Mouse (Mus musculus) embryo, embryonic 11 days (tissue): ENCODE data around the gene Ddi2.

Source experiments
- DNase-seq: peaks from one replicate; pipeline ENCODE4 v3.0.0-alpha.2; 2015

Ddi2 gene

GRCm38 (mm10) chr4:141688505-141688904, 34.7 kb downstream of the Ddi2 start:
- no peak for DNase-seq

GRCm38 (mm10) chr4:141686525-141686924, 36.7 kb downstream of the Ddi2 start:
- no peak for DNase-seq

- no peak for DNase-seq
Measured at GRCm38 (mm10) chr4:141686093-141686492, 37.1 kb downstream of the Ddi2 start.

- DNase-seq: no peak
Measured at GRCm38 (mm10) chr4:141685499-141685898, 37.7 kb downstream of the Ddi2 start, which contains the start of gene Rsc1a1. Gene Rsc1a1 (minus strand): TSS chr4:141685599.

- DNase-seq: no peak
Measured at GRCm38 (mm10) chr4:141682706-141683230, 40.5 kb downstream of the Ddi2 start.

GRCm38 (mm10) chr4:141681767-141682166, 41.5 kb downstream of the Ddi2 start:
- no peak for DNase-seq

GRCm38 (mm10) chr4:141680892-141681291, 42.3 kb downstream of the Ddi2 start:
- no peak for DNase-seq

- DNase-seq: no peak
Measured at GRCm38 (mm10) chr4:141679016-141679415, 44.2 kb downstream of the Ddi2 start.

- DNase-seq: no peak
Measured at GRCm38 (mm10) chr4:141676462-141676979, 46.7 kb downstream of the Ddi2 start.

- DNase-seq: no peak
Measured at GRCm38 (mm10) chr4:141672325-141672724, 50.9 kb downstream of the Ddi2 start.

GRCm38 (mm10) chr4:141671389-141671788, 51.8 kb downstream of the Ddi2 start:
- no peak for DNase-seq

GRCm38 (mm10) chr4:141669898-141670712, 53.1 kb downstream of the Ddi2 start:
- no peak for DNase-seq

- DNase-seq: no peak
Measured at GRCm38 (mm10) chr4:141664799-141665198, 58.4 kb downstream of the Ddi2 start, which contains the start of gene Plekhm2. Gene Plekhm2 (minus strand): TSS chr4:141664899.

GRCm38 (mm10) chr4:141664011-141664745, 59.0 kb downstream of the Ddi2 start:
- peak; percentile 84 for DNase-seq

- DNase-seq: peak; percentile 48
Measured at GRCm38 (mm10) chr4:141663122-141663931, 59.9 kb downstream of the Ddi2 start.

- DNase-seq: no peak
Measured at GRCm38 (mm10) chr4:141660884-141661283, 62.3 kb downstream of the Ddi2 start.

- DNase-seq: peak; percentile 24
Measured at GRCm38 (mm10) chr4:141659739-141660138, 63.5 kb downstream of the Ddi2 start.

GRCm38 (mm10) chr4:141658846-141659484, 64.3 kb downstream of the Ddi2 start:
- DNase-seq: no peak

- DNase-seq: no peak
Measured at GRCm38 (mm10) chr4:141656932-141657331, 66.3 kb downstream of the Ddi2 start.

GRCm38 (mm10) chr4:141655908-141656608, 67.2 kb downstream of the Ddi2 start:
- DNase-seq: no peak

GRCm38 (mm10) chr4:141654509-141654908, 68.7 kb downstream of the Ddi2 start:
- no peak for DNase-seq
